In genomic region chr16:35613851-35614804, GRCm38 (mm10) we compare ENCODE assay signal across 8 mouse cellular contexts.
A peak's percentile ranks its signal among the peaks of the same experiment; 100 is the strongest.
DNase-seq lines count a peak whose midpoint lies in the region; ATAC-seq and TF ChIP-seq lines count a peak whose summit lies in the region.

No protein-coding gene starts in this region.

- H3K9me3 ChIP-seq in forebrain, embryonic 16.5 days (ENCODE audit: control insufficient read depth, low read length): no peaks in the 10 kb centered on the region
- H3K9me3 ChIP-seq in midbrain, embryonic 10.5 days (replicated peaks): no peaks in the 10 kb centered on the region

- 33% methylated on average over 17 of the region's 17 CpGs for WGBS in cerebellum, adult 2 months
- WGBS in forebrain, embryonic 16.5 days: 12% methylated on average over 16 of the region's 17 CpGs
- 47% methylated on average over 17 of the region's 17 CpGs for WGBS in midbrain, embryonic 10.5 days

- peak; percentile 27 to 28 for DNase-seq in layer of hippocampus, postnatal 36 days
- no peak for DNase-seq in layer of hippocampus, adult 9-11 months
- peak; percentile 50 to 55 for DNase-seq in cerebellum, adult 2 months
- DNase-seq in midbrain, embryonic 10.5 days (ENCODE audit: low spot score): peak; percentile 67
- no peak for DNase-seq in thymus, postnatal 0 days (ENCODE audit: low spot score)
- no peak for DNase-seq in urinary bladder, postnatal 10 days (ENCODE audit: low spot score)

- H3K9ac ChIP-seq in forebrain, embryonic 16.5 days (replicated peaks; ENCODE audit: low read depth, low read length): peak overlapping the region; percentile 46

- no peak for TF ChIP-seq POLR2A in cerebellum, adult 2 months (IDR thresholded peaks at IDR 0.05; ENCODE audit: borderline replicate concordance, insufficient read depth, low read length)

- no peak overlapping the region for H3K4me3 ChIP-seq in cerebellum, adult 2 months (replicated peaks; ENCODE audit: insufficient read depth, low read depth, low read length)
- H3K4me3 ChIP-seq in forebrain, embryonic 16.5 days (replicated peaks; ENCODE audit: low read length): no peak overlapping the region
- peak overlapping the region; percentile 33; the same call in 1 of the 2 replicates for H3K4me3 ChIP-seq in midbrain, embryonic 10.5 days

- peak; percentile 71 for ATAC-seq in forebrain, embryonic 16.5 days
- ATAC-seq in monocyte, adult 5-6 weeks (replicated peaks; ENCODE audit: insufficient number of reproducible peaks, low FRiP score, low TSS enrichment, poor library complexity, severe bottlenecking): no peak

- peak overlapping the region; percentile 28 for H3K4me2 ChIP-seq in forebrain, embryonic 16.5 days (ENCODE audit: low read length)

- no peak for TF ChIP-seq CTCF in cerebellum, adult 2 months (IDR thresholded peaks at IDR 0.05; ENCODE audit: borderline replicate concordance, insufficient read depth, low read depth, low read length)

- no peak overlapping the region for H3K27ac ChIP-seq in cerebellum, adult 2 months (ENCODE audit: insufficient read depth, low read length)
- peak overlapping the region; percentile 68 for H3K27ac ChIP-seq in forebrain, embryonic 16.5 days (ENCODE audit: low read length)
- H3K27ac ChIP-seq in midbrain, embryonic 10.5 days (replicated peaks): peak overlapping the region; percentile 89

- H3K36me3 ChIP-seq in forebrain, embryonic 16.5 days (ENCODE audit: control insufficient read depth, insufficient read depth): no peaks in the 10 kb centered on the region
- peaks cover 30% of the 10 kb centered on the region for H3K36me3 ChIP-seq in midbrain, embryonic 10.5 days

- peaks cover 8% of the 10 kb centered on the region for H3K4me1 ChIP-seq in cerebellum, adult 2 months (ENCODE audit: control insufficient read depth, insufficient read depth, low read length)
- peaks cover 44% of the 10 kb centered on the region for H3K4me1 ChIP-seq in forebrain, embryonic 16.5 days (replicated peaks; ENCODE audit: control insufficient read depth, insufficient read depth, low read length)
- peaks cover 81% of the 10 kb centered on the region for H3K4me1 ChIP-seq in midbrain, embryonic 10.5 days

- H3K27me3 ChIP-seq in cerebellum, adult 2 months (ENCODE audit: control insufficient read depth, insufficient read depth, low read length): no peaks in the 10 kb centered on the region
- no peaks in the 10 kb centered on the region for H3K27me3 ChIP-seq in forebrain, embryonic 16.5 days (replicated peaks; ENCODE audit: control insufficient read depth, insufficient read depth, low read length)
- H3K27me3 ChIP-seq in midbrain, embryonic 10.5 days (ENCODE audit: low read depth, poor library complexity, severe bottlenecking): no peaks in the 10 kb centered on the region

Comparison
In these comparisons a context has a peak if more than half of its experiments do, and no peak if none do; other contexts are left out.
1. DNase-seq: peak in layer of hippocampus, postnatal 36 days (2 of 2), cerebellum, adult 2 months (2 of 2) and midbrain, embryonic 10.5 days (single experiment); none in layer of hippocampus, adult 9-11 months (single experiment), thymus, postnatal 0 days (single experiment) and urinary bladder, postnatal 10 days (single experiment).